Mouse (Mus musculus) heart, adult 9 months (tissue): Measurements from ENCODE around the gene Camk2g.
A peak's percentile ranks its signal among the peaks of the same experiment; 100 is the strongest.
"Not testable (repeated sequence)": the region's sequence is repeated elsewhere in the genome, so short reads cannot be mapped to it uniquely, and the experiment has no call there.

Experiments
- DNase-seq, 2 experiments: peaks; one replicate each; pipeline ENCODE4 v3.0.0; 2022; ENCODE audit warnings: low spot score in 2 of 2

Gene Camk2g

GRCm38 (mm10) chr14:20738511-20738910 lies 55.4 kb downstream of the Camk2g start:
- DNase-seq: no peak

DNA sequence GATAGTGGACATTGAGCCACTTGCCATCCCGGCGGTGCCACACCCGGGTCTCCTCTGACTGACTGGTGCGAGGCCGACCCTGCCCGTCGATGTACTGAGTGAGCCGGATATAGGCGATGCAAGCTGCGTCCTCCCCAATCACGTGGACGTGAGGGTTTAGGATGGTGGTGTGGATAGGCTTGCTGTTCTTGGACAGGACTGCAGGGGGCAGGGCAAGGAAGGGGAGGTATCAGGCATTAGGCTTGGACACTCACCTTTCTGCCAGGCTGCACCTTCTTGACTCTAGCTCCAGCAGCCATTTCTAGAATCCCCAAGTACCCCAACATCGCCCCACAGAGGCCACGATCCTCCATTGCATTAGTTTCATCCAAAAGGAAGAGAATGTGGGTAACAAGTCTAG lies 56.6 kb downstream of the Camk2g start:
- DNase-seq: peak; percentile 52 to 62

DNA sequence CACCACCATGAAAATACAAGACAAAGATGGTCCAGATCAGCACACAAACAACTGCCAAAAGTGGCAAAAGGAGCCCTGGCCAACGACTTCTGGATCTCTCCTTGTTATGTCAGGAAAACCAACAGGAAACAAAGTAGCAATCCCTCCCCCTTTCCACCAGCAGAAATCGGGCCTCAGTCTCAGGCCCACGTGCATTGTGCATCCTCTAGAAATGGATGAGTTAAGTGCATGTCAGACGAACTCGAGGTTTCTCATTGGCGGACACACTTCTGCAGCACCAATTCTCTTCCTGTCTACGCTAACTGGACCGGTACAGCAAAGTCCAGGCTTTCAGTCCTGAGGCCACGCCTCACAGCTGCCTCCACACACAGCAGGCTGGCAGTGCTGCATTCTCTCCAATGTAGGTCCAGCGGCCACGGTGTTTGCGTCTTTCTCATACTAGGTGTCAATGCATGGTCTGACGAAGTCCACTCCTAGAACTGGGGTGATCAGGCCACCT lies 57.9 kb downstream of the Camk2g start:
- no peak for DNase-seq

DNA sequence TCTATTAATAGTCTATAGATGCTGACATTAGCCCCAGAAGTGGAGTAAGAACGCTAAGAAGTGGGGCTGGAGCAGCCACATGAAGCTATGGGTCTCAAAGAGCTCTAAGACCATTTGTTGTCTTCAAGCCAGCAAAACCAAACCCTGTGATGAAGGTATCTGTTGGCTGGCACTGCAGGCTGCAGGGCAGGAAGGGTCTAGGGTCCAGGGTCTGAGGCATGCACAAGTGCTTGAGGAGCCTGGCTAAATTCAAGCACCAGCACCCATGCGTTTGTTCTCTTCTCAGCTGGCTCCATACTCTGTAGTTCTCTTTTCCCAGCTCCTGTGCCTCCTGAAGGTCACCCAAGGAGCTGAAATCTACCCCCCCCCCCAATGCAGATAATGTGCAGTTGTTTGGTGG lies 58.8 kb downstream of the Camk2g start:
- no peak for DNase-seq

GRCm38 (mm10) chr14:20733952-20734774 lies 59.7 kb downstream of the Camk2g start, which contains the start of gene Ndst2:
Gene Ndst2 (minus strand): TSS chr14:20734562.
- peak; percentile 89 to 90 for DNase-seq

DNA sequence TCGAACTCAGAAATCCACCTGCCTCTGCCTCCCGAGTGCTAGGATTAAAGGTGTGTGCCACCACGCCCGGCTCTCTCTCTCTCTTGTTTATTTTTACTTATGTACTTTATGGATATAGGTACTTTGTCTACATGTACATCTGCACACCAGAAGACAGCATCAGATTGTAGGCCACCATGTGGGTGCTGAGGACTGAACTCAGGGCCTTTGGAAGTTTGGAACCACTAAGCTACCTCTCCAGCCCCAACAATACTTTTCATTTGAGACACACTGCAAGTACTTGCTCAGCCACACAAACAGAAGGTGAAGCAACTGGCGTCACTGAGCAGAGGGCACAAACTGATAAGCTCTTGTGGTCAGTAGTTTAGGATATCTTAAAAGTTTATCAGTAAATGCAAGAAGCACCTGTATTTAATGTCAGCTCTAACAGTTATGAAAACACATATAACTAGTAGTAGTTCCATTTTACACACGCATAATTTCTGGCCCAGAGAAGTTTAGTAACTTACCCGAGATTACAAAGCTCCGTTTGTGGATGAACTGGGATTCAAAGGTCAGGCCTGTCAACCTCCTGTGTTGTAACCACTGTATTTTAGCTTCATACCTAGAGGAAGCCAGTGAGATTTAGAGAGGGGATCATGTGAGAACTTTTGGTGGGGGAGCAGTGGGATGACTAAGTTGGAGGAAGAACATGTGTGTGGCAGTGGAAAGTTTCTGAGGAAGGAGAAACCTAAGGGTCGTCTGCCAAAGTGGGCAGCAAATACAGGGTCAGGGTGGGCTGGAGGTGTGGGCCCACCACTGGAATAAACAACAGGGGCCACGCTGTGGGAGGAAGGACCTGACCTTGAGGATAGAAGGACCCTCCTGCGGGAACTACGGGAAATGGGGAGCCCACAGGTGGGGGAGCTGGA lies 60.6 kb downstream of the Camk2g start:
- peak in 1 of 2 experiments; percentile 27 for DNase-seq

- peak in 1 of 2 experiments; percentile 35 for DNase-seq
Observed at GRCm38 (mm10) chr14:20730853-20731602, 62.9 kb downstream of the Camk2g start.

- no peak for DNase-seq
Observed at GRCm38 (mm10) chr14:20729871-20730270, 64.0 kb downstream of the Camk2g start.

DNA sequence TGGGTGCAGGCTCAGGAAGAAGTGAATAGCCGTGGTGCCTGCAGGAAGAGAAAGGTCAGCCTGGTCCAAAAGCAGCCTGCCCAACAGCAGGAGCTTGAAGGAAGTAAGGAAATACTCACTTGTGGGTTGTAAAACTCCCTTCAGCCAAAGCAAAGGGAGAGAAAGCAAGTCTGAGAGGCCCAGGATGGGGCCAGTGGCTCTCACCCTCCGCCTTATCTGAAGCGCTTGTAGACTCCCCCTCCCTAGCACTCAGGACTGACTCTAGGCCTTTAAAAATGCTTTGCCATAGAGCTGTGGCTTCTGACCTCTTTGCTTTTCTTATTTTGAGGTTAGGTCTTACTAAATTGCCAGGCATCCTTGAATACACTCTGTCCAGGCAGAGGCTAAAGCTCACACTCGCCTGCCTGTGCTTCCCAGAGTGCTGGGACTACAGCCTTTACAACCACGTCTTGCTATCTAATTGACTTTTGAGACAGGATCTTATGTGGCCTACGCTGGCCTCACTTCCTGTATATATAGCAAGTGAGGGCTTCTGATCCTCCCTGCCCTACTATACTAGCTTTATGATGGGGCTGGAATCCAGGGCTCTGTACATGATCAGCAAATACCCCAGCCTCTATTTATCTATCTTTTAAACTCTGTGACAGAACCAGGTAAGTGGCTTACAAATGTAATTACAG lies 68.1 kb downstream of the Camk2g start:
- no peak for DNase-seq

- DNase-seq: peak in 1 of 2 experiments; percentile 58
Observed at GRCm38 (mm10) chr14:20724043-20724442, 69.8 kb downstream of the Camk2g start.

DNA sequence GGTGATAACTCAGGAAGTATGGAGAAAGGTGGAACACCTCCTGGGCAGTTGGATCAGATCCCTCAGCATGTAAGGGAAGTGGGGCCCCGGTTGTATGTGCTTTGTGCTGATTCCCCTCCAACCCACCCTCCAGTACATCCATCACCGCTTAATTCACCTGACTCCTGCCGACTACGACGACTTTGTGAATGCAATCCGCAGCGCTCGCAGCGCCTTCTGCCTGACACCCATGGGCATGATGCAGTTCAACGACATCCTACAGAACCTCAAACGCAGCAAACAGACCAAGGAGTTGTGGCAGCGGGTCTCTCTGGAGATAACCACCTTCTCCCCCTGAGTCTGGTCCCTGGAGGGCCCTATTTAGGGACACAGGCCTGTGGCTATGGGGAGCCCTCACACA lies 70.9 kb downstream of the Camk2g start:
- DNase-seq: no peak

- no peak for DNase-seq
Observed at GRCm38 (mm10) chr14:20721371-20721770, 72.5 kb downstream of the Camk2g start.

DNA sequence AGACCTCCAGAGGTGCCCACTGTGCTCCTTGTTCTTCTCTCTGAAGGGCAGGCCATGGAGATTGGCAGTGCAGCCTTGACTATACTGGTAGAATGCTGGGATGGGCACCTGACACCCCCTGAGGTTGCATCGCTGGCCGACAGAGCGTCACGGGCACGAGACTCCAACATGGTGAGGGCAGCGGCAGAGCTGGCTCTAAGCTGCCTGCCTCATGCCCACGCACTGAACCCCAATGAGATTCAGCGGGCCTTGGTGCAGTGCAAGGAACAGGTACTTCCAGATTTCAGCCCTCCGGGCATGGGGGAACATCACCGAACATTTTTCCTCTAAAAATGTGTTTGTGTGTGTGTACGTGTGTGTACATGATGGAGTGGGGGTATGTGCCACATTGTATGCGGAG lies 74.1 kb downstream of the Camk2g start:
- no peak for DNase-seq

GRCm38 (mm10) chr14:20718443-20718842 lies 75.4 kb downstream of the Camk2g start:
- no peak for DNase-seq

DNA sequence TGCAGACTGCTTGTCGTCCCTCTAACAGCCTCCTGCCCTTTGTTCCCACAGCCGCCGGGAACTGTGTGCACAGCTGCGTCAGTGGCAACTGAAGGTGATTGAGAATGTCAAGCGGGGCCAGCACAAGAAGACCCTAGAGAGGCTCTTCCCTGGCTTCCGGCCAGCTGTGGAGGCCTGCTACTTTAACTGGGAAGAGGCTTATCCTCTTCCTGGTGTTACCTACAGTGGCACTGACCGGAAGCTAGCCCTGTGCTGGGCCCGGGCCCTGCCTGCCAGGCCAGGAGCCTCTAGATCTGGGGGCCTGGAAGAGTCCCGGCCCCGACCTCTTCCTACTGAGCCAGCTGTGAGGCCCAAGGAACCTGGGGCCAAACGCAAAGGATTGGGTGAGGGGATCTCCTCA lies 80.1 kb downstream of the Camk2g start:
- DNase-seq: no peak

- no peak for DNase-seq
Observed at GRCm38 (mm10) chr14:20708239-20708638, 85.6 kb downstream of the Camk2g start.

DNA sequence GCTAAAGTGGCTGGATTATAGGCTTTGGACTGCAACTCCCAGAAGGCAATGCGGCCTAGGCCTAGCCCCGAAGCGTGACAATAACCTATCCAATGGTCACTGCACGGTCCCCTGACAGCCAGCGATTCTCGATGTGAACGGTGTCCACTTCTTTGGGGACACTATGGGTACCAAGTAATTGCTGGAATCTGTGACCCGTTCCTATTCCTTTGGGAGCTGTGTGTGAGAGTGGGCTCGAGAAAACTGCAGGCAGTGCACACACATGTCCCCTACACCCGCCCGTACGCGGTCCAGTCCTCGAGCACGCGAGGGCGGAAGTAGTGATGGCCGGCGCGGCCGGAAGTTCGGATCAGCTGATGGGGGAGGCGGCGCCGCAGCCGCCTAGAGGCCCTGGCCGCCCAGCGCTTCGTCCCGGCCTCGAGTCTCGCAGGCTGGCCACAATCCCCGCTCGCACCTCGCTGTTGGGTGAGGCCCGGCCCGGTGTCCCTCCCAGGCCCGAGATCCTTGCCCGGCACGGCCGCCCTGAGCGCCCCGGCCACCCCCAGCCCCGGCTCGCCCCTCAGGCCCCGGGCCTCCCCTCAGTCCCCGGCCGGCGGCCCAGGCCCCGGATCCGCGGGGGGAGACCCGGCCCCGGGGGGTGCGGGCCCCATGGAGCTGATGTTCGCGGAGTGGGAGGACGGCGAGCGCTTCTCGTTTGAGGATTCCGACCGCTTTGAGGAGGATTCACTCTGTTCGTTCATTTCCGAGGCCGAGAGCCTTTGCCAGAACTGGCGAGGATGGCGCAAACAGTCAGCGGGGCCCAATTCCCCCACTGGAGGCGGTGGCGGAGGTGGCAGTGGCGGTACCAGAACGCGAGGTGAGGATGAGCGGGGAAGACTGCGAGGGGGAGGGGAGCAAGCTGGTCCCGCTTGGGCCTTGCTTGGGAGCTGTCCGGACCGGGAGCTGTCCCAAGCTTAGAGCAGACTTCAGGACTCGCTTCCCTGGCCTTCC lies 86.4 kb downstream of the Camk2g start, which contains the start of gene Zswim8:
TSS of gene Zswim8 (plus strand) at position 352 of the 990 bp plus-strand sequence.
- DNase-seq: peak; percentile 91 to 92

DNA sequence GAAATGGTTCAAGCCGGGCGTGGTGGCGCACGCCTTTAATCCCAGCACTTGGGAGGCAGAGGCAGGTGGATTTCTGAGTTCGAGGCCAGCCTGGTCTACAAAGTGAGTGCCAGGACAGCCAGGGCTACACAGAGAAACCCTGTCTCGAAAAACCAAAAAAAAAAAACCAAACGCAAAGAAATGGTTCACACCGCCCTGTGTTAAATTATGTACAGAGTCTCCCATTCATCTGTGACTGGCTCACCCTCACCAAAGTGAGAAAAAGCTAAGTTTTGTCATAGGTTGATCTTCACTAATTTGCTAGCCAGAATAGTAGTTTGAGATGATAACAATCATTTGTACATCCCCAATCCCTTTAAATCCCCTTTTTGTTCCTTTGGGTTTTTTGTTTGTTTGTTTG lies 90.4 kb downstream of the Camk2g start:
- not testable (repeated sequence) for DNase-seq

DNA sequence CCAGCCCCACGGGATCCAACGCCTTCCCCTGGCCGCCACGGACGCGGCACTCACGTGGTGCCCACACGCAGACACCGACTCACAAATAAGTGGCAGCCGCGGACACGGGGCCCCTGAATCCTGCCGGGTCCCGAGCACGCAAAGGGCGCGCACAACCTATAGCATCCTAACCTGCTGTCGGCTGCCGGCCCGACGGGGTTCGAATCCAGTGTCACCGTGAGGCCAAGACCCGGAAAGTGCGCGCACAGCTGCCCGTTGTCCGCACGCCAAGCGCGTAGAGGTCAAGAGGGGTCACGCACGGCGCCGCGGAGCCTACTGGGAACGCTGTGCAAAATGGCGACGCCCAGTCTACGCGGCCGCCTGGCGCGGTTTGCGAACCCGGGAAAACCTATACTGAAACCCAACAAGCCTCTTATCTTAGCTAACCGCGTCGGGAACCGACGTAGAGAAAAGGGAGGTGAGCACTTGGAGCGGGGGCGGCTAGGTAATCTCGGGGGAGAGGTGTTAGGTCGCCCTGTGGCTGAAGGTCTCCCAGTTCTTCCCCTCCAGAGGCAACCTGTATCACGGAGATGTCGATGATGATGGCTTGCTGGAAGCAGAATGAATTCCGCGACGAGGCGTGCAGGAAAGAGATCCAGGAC lies 91.0 kb downstream of the Camk2g start, which contains the start of gene Chchd1:
TSS of gene Chchd1 (plus strand) at position 266 of the 641 bp plus-strand sequence.
- DNase-seq: peak; percentile 84 to 90
